Mouse (Mus musculus) stomach, embryonic 15.5 days (tissue): ENCODE data around the gene Wnt9b. TPM values are rescaled to one million over a fixed set of nuclear protein-coding genes. Genes with fewer than 3 reads are reported as not detected.
"Not testable (repeated sequence)": the region's sequence is repeated elsewhere in the genome, so short reads cannot be mapped to it uniquely, and the experiment has no call there.

Experiments used
- ATAC-seq: fragments of 200-750 bp; cut with Nextera tagmentation; 2 replicates; pipeline ENCODE4 v1.8.0; 2017; ENCODE audit warnings: low read depth, moderate number of reproducible peaks, moderate TSS enrichment; ENCODE audit not compliant: insufficient read depth, low FRiP score
- H3K27ac ChIP-seq: fragments of 300-500 bp; sonication (generic); 2 replicates; pipeline ENCODE4 v1.5.1; 2015; ENCODE audit warnings: mild to moderate bottlenecking, inconsistent platforms
- H3K27me3 ChIP-seq: fragments of 300-500 bp; sonication (generic); replicated peaks from 2 replicates; pipeline ENCODE4 v1.6.1; 2015; ENCODE audit warnings: inconsistent platforms
- H3K36me3 ChIP-seq: fragments of 300-500 bp; sonication (generic); 2 replicates; pipeline ENCODE4 v1.6.1; 2015; ENCODE audit warnings: inconsistent platforms
- H3K4me1 ChIP-seq: fragments of 300-500 bp; sonication (generic); 2 replicates; pipeline ENCODE4 v1.6.1; 2015; ENCODE audit warnings: inconsistent platforms
- H3K4me2 ChIP-seq: fragments of 300-500 bp; sonication (generic); 2 replicates; pipeline ENCODE4 v1.6.1; 2015; ENCODE audit warnings: mild to moderate bottlenecking, inconsistent platforms
- H3K4me3 ChIP-seq: fragments of 300-500 bp; sonication (generic); replicated peaks from 2 replicates; pipeline ENCODE4 v1.5.1; 2015; ENCODE audit warnings: inconsistent platforms
- H3K9ac ChIP-seq: fragments of 300-500 bp; sonication (generic); 2 replicates; pipeline ENCODE4 v1.6.1; 2015; ENCODE audit warnings: inconsistent platforms
- H3K9me3 ChIP-seq: fragments of 300-500 bp; sonication (generic); 2 replicates; pipeline ENCODE4 v1.6.1; 2016; ENCODE audit warnings: inconsistent platforms
- WGBS: fragments of 180-500 bp; shearing (Covaris S2); methylation state at CpG from one replicate; pipeline ENCODE4 v1.1.7; 2015; 5-methylcytosine and 5-hydroxymethylcytosine counted together
- polyA plus RNA-seq: library from polyadenylated mRNA; unstranded; fragments of >200 nt; fragmentation: Nextera tagmentation; extraction: Ambion mirVana; gene quantifications from 2 replicates; pipeline ENCODE4 v1.2.1, GENCODE M21; 2015

Wnt9b gene
- polyA plus RNA-seq, 1 experiment from 2014 or later = not detected

DNA sequence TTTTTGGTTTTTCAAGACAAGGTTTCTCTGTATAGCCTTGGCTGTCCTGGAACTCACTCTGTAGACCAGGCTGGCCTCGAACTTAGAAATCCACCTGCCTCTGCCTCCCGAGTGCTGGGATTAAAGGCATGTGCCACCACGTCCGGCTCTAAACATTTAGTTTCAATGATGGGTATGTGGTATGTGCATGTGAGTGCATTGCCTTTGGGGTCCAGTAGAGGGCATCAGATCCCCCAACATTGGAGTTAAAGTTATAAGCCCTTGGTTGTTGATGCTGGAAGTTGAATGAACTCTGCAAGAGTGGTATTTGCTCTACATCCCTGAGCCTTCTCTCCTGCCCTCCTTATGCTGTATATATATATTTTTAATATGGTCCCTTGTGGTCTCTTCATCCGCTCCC is 11.3 kb upstream of the Wnt9b start:
- H3K9ac ChIP-seq, H3K27ac ChIP-seq, H3K9me3 ChIP-seq, H3K27me3 ChIP-seq, H3K36me3 ChIP-seq, H3K4me1 ChIP-seq, ATAC-seq, H3K4me3 ChIP-seq, H3K4me2 ChIP-seq: not testable (repeated sequence)
- 86% methylated on average over 5 of the region's 5 CpGs for WGBS

DNA sequence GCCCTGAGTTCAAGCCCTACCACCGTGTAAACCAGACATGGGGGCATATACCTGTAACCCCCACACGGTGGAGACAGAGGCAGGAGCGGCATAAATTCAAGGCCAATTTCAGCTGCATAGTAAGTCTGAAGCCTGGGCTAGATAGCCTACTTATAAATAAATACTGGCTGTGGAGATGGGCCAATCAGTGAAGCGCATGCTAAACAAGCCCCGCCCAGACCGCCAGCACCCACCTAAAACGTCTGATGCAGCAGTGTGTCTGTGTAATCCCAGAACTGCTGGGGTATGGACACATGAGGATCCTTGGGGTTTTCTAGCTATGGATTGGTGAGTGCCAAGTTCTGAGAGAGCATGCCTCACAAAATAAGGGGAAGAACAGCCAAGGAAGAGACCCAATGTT is 10.5 kb upstream of the Wnt9b start:
- Histone ChIP-seq H3K27ac (no peak overlapping the region), H3K4me3 (no peak overlapping the region), H3K4me2 (no peak overlapping the region), H3K9me3 (no peaks in the 10 kb centered on the region), H3K27me3 (peaks cover 4% of the 10 kb centered on the region; the same call in 1 of the 2 replicates), H3K9ac (no peak overlapping the region), H3K4me1 (no peaks in the 10 kb centered on the region), H3K36me3 (no peaks in the 10 kb centered on the region)
- ATAC-seq = no peak
- WGBS = 54% methylated on average over 7 of the region's 7 CpGs

- Histone ChIP-seq H3K36me3 (no peaks in the 10 kb centered on the region), H3K4me3 (no peak overlapping the region), H3K9ac (no peak overlapping the region), H3K4me1 (no peaks in the 10 kb centered on the region), H3K4me2 (peak overlapping the region; percentile 9; the same call in 1 of the 2 replicates), H3K27me3 (peaks cover 4% of the 10 kb centered on the region; the same call in 1 of the 2 replicates), H3K27ac (no peak overlapping the region), H3K9me3 (no peaks in the 10 kb centered on the region)
- 13% methylated on average over 6 of the region's 6 CpGs for WGBS
- ATAC-seq = no peak
Measured at GRCm38 (mm10) chr11:103758706-103759105, 9.1 kb upstream of the Wnt9b start.

DNA sequence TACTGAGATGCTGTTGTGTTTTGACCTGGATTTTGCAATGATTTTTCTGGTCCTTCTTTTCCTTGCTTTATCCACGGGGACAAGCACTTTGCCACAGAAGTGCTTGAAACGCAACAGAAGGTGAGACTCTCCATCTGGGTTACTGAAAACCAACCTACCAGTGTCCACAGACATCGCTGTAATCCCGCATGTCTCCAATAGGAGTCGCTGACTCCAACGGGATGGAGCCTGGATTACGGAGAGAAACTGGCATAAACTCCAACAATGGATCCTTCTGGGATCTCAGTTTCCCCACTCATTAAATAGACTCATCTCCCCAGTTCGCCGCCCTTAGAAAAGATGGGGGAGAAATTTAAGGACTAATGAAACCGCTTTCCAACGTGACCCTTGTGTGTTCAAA is 8.4 kb upstream of the Wnt9b start:
- Histone ChIP-seq H3K27ac (no peak overlapping the region), H3K4me3 (no peak overlapping the region), H3K36me3 (no peaks in the 10 kb centered on the region), H3K4me2 (no peak overlapping the region), H3K9me3 (no peaks in the 10 kb centered on the region), H3K4me1 (no peaks in the 10 kb centered on the region), H3K27me3 (peaks cover 9% of the 10 kb centered on the region; the same call in 1 of the 2 replicates), H3K9ac (no peak overlapping the region)
- WGBS = 39% methylated on average over 11 of the region's 11 CpGs
- no peak for ATAC-seq

- peaks cover 57% of the 10 kb centered on the region for H3K27me3 ChIP-seq
- H3K9ac ChIP-seq = no peak overlapping the region
- no peaks in the 10 kb centered on the region for H3K9me3 ChIP-seq
- peaks cover 11% of the 10 kb centered on the region for H3K4me1 ChIP-seq
- H3K36me3 ChIP-seq = no peaks in the 10 kb centered on the region
- H3K27ac ChIP-seq = no peak overlapping the region
- 54% methylated on average over 3 of the region's 3 CpGs for WGBS
- H3K4me2 ChIP-seq = no peak overlapping the region
- no peak overlapping the region for H3K4me3 ChIP-seq
- no peak for ATAC-seq
Measured at GRCm38 (mm10) chr11:103750612-103751011, 991 bp upstream of the Wnt9b start.

DNA sequence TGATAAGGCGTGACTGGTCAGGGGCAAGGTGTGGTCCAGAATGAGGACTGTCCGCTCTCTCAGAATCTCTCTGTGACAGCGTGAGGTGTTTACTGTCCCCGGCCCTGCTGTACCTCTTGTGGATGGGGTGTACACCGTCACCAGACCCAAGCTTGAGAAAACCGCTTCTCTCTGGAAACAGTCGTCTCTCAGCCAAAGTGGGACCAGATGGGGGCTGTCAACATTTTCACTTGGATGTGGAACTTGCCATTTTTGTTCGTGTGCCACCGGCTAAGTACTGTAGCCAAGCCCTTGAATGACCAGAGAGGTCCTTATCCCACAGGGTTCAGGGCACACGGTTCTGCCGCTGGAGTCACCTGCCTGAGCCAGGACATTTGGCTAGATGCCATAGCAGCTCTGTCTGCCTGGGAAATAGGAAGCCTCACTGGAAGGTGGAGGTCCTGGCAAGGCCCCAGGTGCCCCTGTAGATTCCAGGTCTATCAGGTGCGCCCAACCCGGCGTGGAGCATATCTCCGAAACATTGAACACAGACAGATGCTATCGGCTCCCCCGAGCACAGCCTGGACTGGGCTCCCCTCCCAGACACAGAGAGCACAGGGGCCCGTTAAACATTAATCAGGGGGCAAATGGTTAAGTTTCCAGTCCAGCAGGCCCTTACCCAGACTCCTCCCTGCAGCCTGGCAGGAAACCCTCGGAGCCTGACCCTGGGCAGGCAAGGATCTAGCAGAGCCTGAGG is 14.4 kb downstream of the Wnt9b start:
- peaks cover 8% of the 10 kb centered on the region; the same call in 1 of the 2 replicates for H3K4me1 ChIP-seq
- H3K27ac ChIP-seq = peak overlapping the region; percentile 35; the same call in 1 of the 2 replicates
- no peaks in the 10 kb centered on the region for H3K36me3 ChIP-seq
- peak; percentile 80 for ATAC-seq
- 56% methylated on average over 19 of the region's 19 CpGs for WGBS
- no peaks in the 10 kb centered on the region for H3K9me3 ChIP-seq
- H3K4me2 ChIP-seq = no peak overlapping the region
- H3K9ac ChIP-seq = no peak overlapping the region
- no peaks in the 10 kb centered on the region for H3K27me3 ChIP-seq
- no peak overlapping the region for H3K4me3 ChIP-seq

GRCm38 (mm10) chr11:103734411-103735045 is 15.1 kb downstream of the Wnt9b start:
- H3K27ac ChIP-seq = no peak overlapping the region

GRCm38 (mm10) chr11:103733961-103734360 is 15.7 kb downstream of the Wnt9b start:
- H3K4me3 ChIP-seq = no peak overlapping the region
- H3K36me3 ChIP-seq = no peaks in the 10 kb centered on the region
- 82% methylated on average over 2 of the region's 2 CpGs for WGBS
- H3K4me1 ChIP-seq = peaks cover 8% of the 10 kb centered on the region; the same call in 1 of the 2 replicates
- H3K4me2 ChIP-seq = no peak overlapping the region
- no peaks in the 10 kb centered on the region for H3K27me3 ChIP-seq
- ATAC-seq = no peak
- no peak overlapping the region for H3K27ac ChIP-seq
- H3K9ac ChIP-seq = no peak overlapping the region
- no peaks in the 10 kb centered on the region for H3K9me3 ChIP-seq

More at GRCm38 (mm10) chr11:103734411-103735045, 15.1 kb downstream of the Wnt9b start:
- H3K4me2 ChIP-seq = no peak overlapping the region
- peaks cover 8% of the 10 kb centered on the region; the same call in 1 of the 2 replicates for H3K4me1 ChIP-seq
- H3K36me3 ChIP-seq = no peaks in the 10 kb centered on the region
- 51% methylated on average over 5 of the region's 5 CpGs for WGBS
- no peaks in the 10 kb centered on the region for H3K9me3 ChIP-seq
- no peak for ATAC-seq
- H3K9ac ChIP-seq = no peak overlapping the region
- no peaks in the 10 kb centered on the region for H3K27me3 ChIP-seq
- H3K4me3 ChIP-seq = no peak overlapping the region

GRCm38 (mm10) chr11:103733069-103733468 is 16.6 kb downstream of the Wnt9b start:
- Histone ChIP-seq H3K4me3 (no peak overlapping the region), H3K9ac (no peak overlapping the region), H3K4me1 (peaks cover 8% of the 10 kb centered on the region; the same call in 1 of the 2 replicates), H3K4me2 (no peak overlapping the region), H3K36me3 (no peaks in the 10 kb centered on the region), H3K27me3 (no peaks in the 10 kb centered on the region), H3K9me3 (no peaks in the 10 kb centered on the region), H3K27ac (no peak overlapping the region)
- 75% methylated on average over 4 of the region's 4 CpGs for WGBS
- ATAC-seq = no peak

GRCm38 (mm10) chr11:103732306-103732705 is 17.3 kb downstream of the Wnt9b start:
- no peak for ATAC-seq
- Histone ChIP-seq H3K4me1 (peaks cover 8% of the 10 kb centered on the region; the same call in 1 of the 2 replicates), H3K9me3 (no peaks in the 10 kb centered on the region), H3K27ac (no peak overlapping the region), H3K4me3 (no peak overlapping the region), H3K27me3 (no peaks in the 10 kb centered on the region), H3K4me2 (no peak overlapping the region), H3K9ac (no peak overlapping the region), H3K36me3 (no peaks in the 10 kb centered on the region)
- WGBS = 84% methylated on average over 7 of the region's 7 CpGs

DNA sequence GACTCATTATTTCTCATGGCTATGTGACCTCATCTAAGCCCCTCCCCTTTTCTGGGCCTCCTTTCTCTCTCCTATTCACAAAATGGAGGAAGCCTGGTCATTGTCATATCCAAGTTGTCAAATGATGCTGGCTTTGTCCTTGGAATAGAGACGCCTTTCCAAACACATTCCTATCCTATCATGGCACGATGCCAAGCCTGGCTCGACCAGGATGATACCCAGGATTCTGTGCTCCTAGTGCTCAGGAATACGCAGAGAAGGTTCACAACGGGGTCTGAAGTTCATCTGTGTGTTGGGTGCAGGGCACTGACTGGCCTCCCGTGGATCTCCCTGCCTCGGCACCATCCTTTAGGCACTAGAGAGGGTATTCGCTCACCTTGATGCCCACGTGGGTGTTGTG is 18.0 kb downstream of the Wnt9b start:
- H3K4me1 ChIP-seq = peaks cover 8% of the 10 kb centered on the region; the same call in 1 of the 2 replicates
- H3K4me2 ChIP-seq = no peak overlapping the region
- H3K4me3 ChIP-seq = no peak overlapping the region
- no peak overlapping the region for H3K9ac ChIP-seq
- no peak for ATAC-seq
- no peaks in the 10 kb centered on the region for H3K27me3 ChIP-seq
- H3K27ac ChIP-seq = no peak overlapping the region
- no peaks in the 10 kb centered on the region for H3K36me3 ChIP-seq
- 74% methylated on average over 9 of the region's 9 CpGs for WGBS
- no peaks in the 10 kb centered on the region for H3K9me3 ChIP-seq

DNA sequence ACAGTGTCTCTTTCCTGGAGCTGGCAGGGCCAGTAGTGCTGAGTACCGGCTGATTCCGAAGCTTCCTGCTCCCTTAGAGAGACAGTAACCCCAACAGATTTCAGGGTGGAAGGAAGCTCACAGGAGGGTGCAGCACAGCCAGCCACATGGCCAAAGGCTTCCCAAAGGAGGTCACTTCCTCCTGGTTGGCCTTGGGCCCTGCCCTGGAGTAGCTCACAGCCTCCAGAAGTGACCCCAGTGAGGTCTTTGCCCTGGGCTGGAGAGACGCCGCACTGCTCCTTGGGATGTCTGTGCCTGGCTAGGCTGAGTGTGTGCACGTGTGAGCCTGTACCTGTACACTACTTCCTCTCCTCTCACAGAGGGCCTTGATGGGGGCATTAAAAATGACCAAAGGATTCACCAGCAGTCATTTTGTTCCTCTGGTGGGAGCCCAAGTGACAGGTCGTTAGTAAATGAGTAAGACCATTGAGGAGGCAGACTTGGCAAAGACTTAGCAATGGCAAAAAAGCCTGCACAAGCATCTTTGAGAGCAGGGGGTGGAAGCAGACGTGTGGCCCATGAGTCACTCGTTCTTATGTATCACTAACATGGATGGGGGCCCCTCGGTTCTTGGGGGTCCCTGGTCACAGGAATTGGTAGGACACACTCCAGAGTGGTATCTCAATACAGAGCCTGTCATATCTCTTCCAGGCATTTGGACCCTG is 20.2 kb downstream of the Wnt9b start:
- ATAC-seq = no peak
- no peaks in the 10 kb centered on the region for H3K27me3 ChIP-seq
- no peaks in the 10 kb centered on the region for H3K9me3 ChIP-seq

More for the DNA sequence above, 20.2 kb downstream of the Wnt9b start:
- no peak overlapping the region for H3K4me3 ChIP-seq
- H3K27ac ChIP-seq = no peak overlapping the region
- no peak overlapping the region for H3K9ac ChIP-seq
- H3K36me3 ChIP-seq = no peaks in the 10 kb centered on the region
- no peak overlapping the region for H3K4me2 ChIP-seq
- 63% methylated on average over 9 of the region's 9 CpGs for WGBS
- H3K4me1 ChIP-seq = peaks cover 8% of the 10 kb centered on the region; the same call in 1 of the 2 replicates
